Mouse (Mus musculus) small intestine, adult 2 months (tissue): ENCODE measurements around the gene Pgm3.

ENCODE experiments used
- CTCF ChIP-seq: fragments of 200-500 bp; IDR thresholded peaks from 2 replicates; pipeline ENCODE4 v1.5.1; 2012; ENCODE audit warnings: low read depth, mild to moderate bottlenecking, control low read depth, inconsistent platforms, low read length, moderate library complexity, mixed read lengths; ENCODE audit not compliant: insufficient replicate concordance, insufficient read length; ENCODE audit errors: extremely low read depth
- POLR2A ChIP-seq: fragments of 200-500 bp; IDR thresholded peaks from 2 replicates; pipeline ENCODE4 v1.6.1; 2012; ENCODE audit warnings: low read depth, mild to moderate bottlenecking, control low read depth, inconsistent platforms, low read length, moderate library complexity

GRCm38 (mm10) chr9:86592676-86593668 is 21.3 kb upstream of the Pgm3 start:
- TF ChIP-seq CTCF: no peak
- no peak for TF ChIP-seq POLR2A
